Mouse (Mus musculus) small intestine, adult 2 months (tissue): ENCODE data around the gene Phldb2. TPM values are rescaled to one million over a fixed set of nuclear protein-coding genes. Genes with fewer than 3 reads are reported as not detected.
A peak's percentile ranks its signal among the peaks of the same experiment; 100 is the strongest.

Source experiments
- H3K27ac ChIP-seq: fragments of 200-500 bp; 2 replicates; pipeline ENCODE4 v1.5.1; 2012; ENCODE audit warnings: low read depth, low read length, control low read depth, inconsistent platforms; ENCODE audit not compliant: insufficient read depth
- H3K27me3 ChIP-seq: fragments of 200-500 bp; 2 replicates; pipeline ENCODE4 v1.6.1; 2012; ENCODE audit warnings: mild to moderate bottlenecking, moderate library complexity, low read length, inconsistent platforms; ENCODE audit not compliant: control insufficient read depth, insufficient read depth
- H3K36me3 ChIP-seq: fragments of 200-500 bp; 2 replicates; pipeline ENCODE4 v1.6.1; 2012; ENCODE audit warnings: mild to moderate bottlenecking, low read length, control low read depth, inconsistent platforms; ENCODE audit not compliant: control insufficient read depth, insufficient read depth
- H3K4me1 ChIP-seq: fragments of 200-500 bp; 2 replicates; pipeline ENCODE4 v1.6.1; 2012; ENCODE audit warnings: low read length, inconsistent platforms, mixed read lengths; ENCODE audit not compliant: control insufficient read depth, insufficient read depth, insufficient read length
- H3K4me3 ChIP-seq: fragments of 200-500 bp; 2 replicates; pipeline ENCODE4 v1.5.1; 2012; ENCODE audit warnings: low read depth, mild to moderate bottlenecking, control low read depth, inconsistent platforms, low read length, moderate library complexity
- CTCF ChIP-seq: fragments of 200-500 bp; IDR thresholded peaks from 2 replicates; pipeline ENCODE4 v1.5.1; 2012; ENCODE audit warnings: low read depth, mild to moderate bottlenecking, control low read depth, inconsistent platforms, low read length, moderate library complexity, mixed read lengths; ENCODE audit not compliant: insufficient replicate concordance, insufficient read length; ENCODE audit errors: extremely low read depth
- POLR2A ChIP-seq: fragments of 200-500 bp; IDR thresholded peaks from 2 replicates; pipeline ENCODE4 v1.6.1; 2012; ENCODE audit warnings: low read depth, mild to moderate bottlenecking, control low read depth, inconsistent platforms, low read length, moderate library complexity
- WGBS: fragments of 180-500 bp; shearing (Covaris S2); methylation state at CpG from one replicate; pipeline ENCODE4 v1.1.7; 2018; 5-methylcytosine and 5-hydroxymethylcytosine counted together
- polyA plus RNA-seq: library from polyadenylated mRNA; depleted of rRNA; stranded (reverse); fragments of >200 nt; gene quantifications from 2 replicates; pipeline ENCODE4 v1.2.3, GENCODE M21; 2012

Phldb2 gene
- polyA plus RNA-seq, 1 experiment = 3.7 TPM

- no peak for TF ChIP-seq POLR2A
- no peak for TF ChIP-seq CTCF
- Histone ChIP-seq H3K27ac (no peak overlapping the region), H3K4me3 (no peak overlapping the region), H3K36me3 (peaks cover 2% of the 10 kb centered on the region; the same call in 1 of the 2 replicates), H3K4me1 (no peaks in the 10 kb centered on the region), H3K27me3 (no peaks in the 10 kb centered on the region)
- WGBS = 86% methylated on average over 13 of the region's 13 CpGs
Observed at GRCm38 (mm10) chr16:45762859-45763505, 190.4 kb downstream of the Phldb2 start.

- Histone ChIP-seq H3K36me3 (peaks cover 2% of the 10 kb centered on the region; the same call in 1 of the 2 replicates), H3K4me3 (no peak overlapping the region), H3K27ac (no peak overlapping the region), H3K4me1 (no peaks in the 10 kb centered on the region), H3K27me3 (no peaks in the 10 kb centered on the region)
- 61% methylated on average over 1 of the region's 1 CpGs for WGBS
- TF ChIP-seq POLR2A (no peak), CTCF (no peak)
Observed at GRCm38 (mm10) chr16:45761425-45761824, 192.0 kb downstream of the Phldb2 start.

DNA sequence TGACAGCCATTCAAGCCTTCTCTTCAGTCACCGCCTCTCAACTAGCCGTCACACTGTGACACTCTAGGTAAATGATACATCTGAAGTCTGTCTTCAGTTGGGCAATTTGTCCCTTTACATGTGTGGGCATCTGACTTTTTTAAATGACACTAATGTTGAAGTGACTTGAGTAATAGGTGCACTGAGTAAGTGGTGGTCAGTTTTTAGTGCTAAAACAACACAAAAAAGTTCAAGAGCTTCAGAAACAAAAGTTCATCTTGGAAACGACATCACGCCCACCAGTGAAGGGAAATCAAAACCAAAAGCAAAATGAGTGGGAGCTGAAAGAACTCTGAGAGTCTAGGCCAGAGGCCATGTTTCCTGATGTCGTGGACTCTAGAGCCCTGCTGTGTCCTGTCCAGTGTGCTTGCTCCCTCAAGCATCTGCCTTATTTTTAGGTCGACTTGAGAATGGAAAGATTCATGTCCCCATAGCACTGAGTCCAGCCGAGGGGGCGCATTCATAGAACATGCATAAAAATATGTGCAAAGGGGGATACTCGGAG is 194.6 kb downstream of the Phldb2 start:
- TF ChIP-seq CTCF (no peak), POLR2A (no peak)
- WGBS = 72% methylated on average over 9 of the region's 9 CpGs
- H3K36me3 ChIP-seq = peaks cover 2% of the 10 kb centered on the region; the same call in 1 of the 2 replicates
- no peaks in the 10 kb centered on the region for H3K4me1 ChIP-seq
- no peak overlapping the region for H3K27ac ChIP-seq
- H3K27me3 ChIP-seq = no peaks in the 10 kb centered on the region
- H3K4me3 ChIP-seq = no peak overlapping the region

GRCm38 (mm10) chr16:45757421-45758078 is 195.8 kb downstream of the Phldb2 start:
- no peak overlapping the region for H3K4me3 ChIP-seq
- no peaks in the 10 kb centered on the region for H3K4me1 ChIP-seq
- peak overlapping the region; percentile 39; the same call in 1 of the 2 replicates for H3K27ac ChIP-seq
- H3K27me3 ChIP-seq = no peaks in the 10 kb centered on the region
- TF ChIP-seq POLR2A (no peak), CTCF (no peak)
- H3K36me3 ChIP-seq = no peaks in the 10 kb centered on the region
- WGBS = 65% methylated on average over 12 of the region's 12 CpGs

- H3K4me3 ChIP-seq = no peak overlapping the region
- TF ChIP-seq CTCF (no peak), POLR2A (no peak)
- no peaks in the 10 kb centered on the region for H3K36me3 ChIP-seq
- H3K27me3 ChIP-seq = no peaks in the 10 kb centered on the region
- WGBS = 15% methylated on average over 9 of the region's 9 CpGs
- H3K27ac ChIP-seq = no peak overlapping the region
- no peaks in the 10 kb centered on the region for H3K4me1 ChIP-seq
Observed at GRCm38 (mm10) chr16:45756855-45757254, 196.5 kb downstream of the Phldb2 start.

DNA sequence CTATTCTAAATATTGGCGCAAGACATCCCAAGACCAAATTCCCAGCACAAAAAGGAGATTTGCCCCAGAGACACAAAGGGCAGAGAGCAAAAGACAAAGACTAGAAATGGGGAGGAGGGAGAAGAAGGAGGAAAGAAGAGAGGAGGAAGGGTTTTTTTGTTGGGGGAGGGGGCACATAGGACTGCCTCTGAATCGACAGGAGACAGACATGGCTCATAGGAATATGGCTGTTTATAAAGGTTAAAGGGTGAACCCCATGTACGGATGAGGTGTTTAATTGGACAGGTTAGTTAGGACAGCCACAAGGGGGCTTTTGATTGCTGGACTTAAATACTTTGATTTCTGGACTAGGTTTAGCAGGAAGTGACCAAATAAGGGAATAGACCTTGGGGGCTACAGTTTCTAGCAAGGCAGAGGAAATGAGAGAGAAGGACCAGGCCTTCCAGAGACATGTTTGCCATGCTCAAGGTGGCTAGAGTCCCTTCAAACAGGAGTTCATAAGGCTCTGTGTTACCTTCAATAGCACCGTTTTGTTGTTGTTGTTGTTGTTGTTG is 209.7 kb downstream of the Phldb2 start:
- Histone ChIP-seq H3K36me3 (no peaks in the 10 kb centered on the region), H3K27ac (no peak overlapping the region), H3K4me3 (no peak overlapping the region), H3K27me3 (no peaks in the 10 kb centered on the region), H3K4me1 (no peaks in the 10 kb centered on the region; the same call in 1 of the 2 replicates)
- no peak for TF ChIP-seq CTCF
- no peak for TF ChIP-seq POLR2A
- 67% methylated on average over 4 of the region's 4 CpGs for WGBS
